Mouse (Mus musculus) common myeloid progenitor, adult 5-6 weeks (primary cell): ENCODE measurements around the gene Fbxw26. TPM values are rescaled to one million over a fixed set of nuclear protein-coding genes. Genes with fewer than 3 reads are reported as not detected.
A peak's percentile ranks its signal among the peaks of the same experiment; 100 is the strongest.
"Not testable (repeated sequence)": the region's sequence is repeated elsewhere in the genome, so short reads cannot be mapped to it uniquely, and the experiment has no call there.

Experiments
- ATAC-seq: replicated peaks from 2 replicates; pipeline ENCODE4 v1.8.0; 2016; ENCODE audit warnings: low read depth, mild to moderate bottlenecking, moderate TSS enrichment, inconsistent platforms; ENCODE audit not compliant: poor library complexity, severe bottlenecking
- total RNA-seq: library from RNA; stranded (forward); fragments of 200-1000, 187-1606 nt; gene quantifications from 2 replicates; pipeline ENCODE4 v1.2.3, GENCODE M21; 2017

Fbxw26 gene
- not detected in 2 replicates for total RNA-seq

- ATAC-seq = not testable (repeated sequence)
Observed at GRCm38 (mm10) chr9:109745989-109746388, at the start of gene Fbxw26. Fbxw26 (minus strand) TSS chr9:109746089.

- no peak for ATAC-seq
Observed at GRCm38 (mm10) chr9:109795221-109795620, 49.3 kb upstream of the Fbxw26 start.

GRCm38 (mm10) chr9:109790570-109790969 is 44.7 kb upstream of the Fbxw26 start, which contains the start of gene Fbxw27:
Fbxw27 (minus strand) TSS chr9:109790670.
- not testable (repeated sequence) for ATAC-seq

- ATAC-seq = not testable (repeated sequence)
Observed at GRCm38 (mm10) chr9:109766841-109767240, 21.0 kb upstream of the Fbxw26 start.

GRCm38 (mm10) chr9:109702600-109702999 is 43.3 kb downstream of the Fbxw26 start, which contains the start of gene Fbxw18:
Fbxw18 (minus strand) TSS chr9:109702700.
- not testable (repeated sequence) for ATAC-seq

GRCm38 (mm10) chr9:109685299-109685698 is 60.6 kb downstream of the Fbxw26 start:
- ATAC-seq = peak; percentile 81

Other genes with a start within 250 kb of the Fbxw26 start
- gene Fbxw15, start 177.8 kb downstream of the Fbxw26 start, total RNA-seq = not detected in 2 replicates
- not detected in 2 replicates for gene Fbxw24, start 120.0 kb downstream of the Fbxw26 start, total RNA-seq
- gene Fbxw25, start 81.4 kb downstream of the Fbxw26 start, total RNA-seq = not detected in 2 replicates
- gene Fbxw18, start 43.4 kb downstream of the Fbxw26 start, total RNA-seq = not detected in 2 replicates
- not detected in 2 replicates for gene Fbxw27, start 44.6 kb upstream of the Fbxw26 start, total RNA-seq
- not detected in 2 replicates for gene Spink8, start 66.2 kb upstream of the Fbxw26 start, total RNA-seq
- 21.8 and 23.6 TPM in 2 replicates for gene Nme6, start 86.7 kb upstream of the Fbxw26 start, total RNA-seq
- 47.0 and 48.3 TPM in 2 replicates for gene Camp, start 103.5 kb upstream of the Fbxw26 start, total RNA-seq
- gene Cdc25a, start 129.5 kb upstream of the Fbxw26 start, total RNA-seq = 39.7 and 58.2 TPM in 2 replicates
- 16.4 and 19.1 TPM in 2 replicates for gene Map4, start 185.4 kb upstream of the Fbxw26 start, total RNA-seq